Mouse (Mus musculus): ENCODE data around the gene Nicn1. TPM values are rescaled to one million over a fixed set of nuclear protein-coding genes. Genes with fewer than 3 reads are reported as not detected.
"Not testable (repeated sequence)": the region's sequence is repeated elsewhere in the genome, so short reads cannot be mapped to it uniquely, and the experiment has no call there.

Nicn1 gene
- polyA plus RNA-seq, 1 experiment from 2014 or later: 137 TPM

GRCm38 (mm10) chr9:108317572-108317971 is 27.3 kb downstream of the Nicn1 start:
- ATAC-seq (ENCODE audit: low FRiP score) (no peak), DNase-seq (ENCODE audit: low spot score) (no peak)
- no peaks in the 10 kb centered on the region for H3K27me3 ChIP-seq (ENCODE audit: control insufficient read depth, insufficient read depth, low read length)
- no peak overlapping the region for H3K4me3 ChIP-seq (replicated peaks; ENCODE audit: low read length)
- no peak overlapping the region for H3K27ac ChIP-seq
- no peaks in the 10 kb centered on the region for H3K4me1 ChIP-seq (replicated peaks; ENCODE audit: control insufficient read depth, insufficient read depth, low read length)
- H3K9ac ChIP-seq: no peak overlapping the region
- 95% methylated on average over 3 of the region's 3 CpGs for WGBS
- peaks cover 27% of the 10 kb centered on the region for H3K36me3 ChIP-seq (replicated peaks; ENCODE audit: control insufficient read depth, insufficient read depth)
- H3K9me3 ChIP-seq (ENCODE audit: control insufficient read depth, low read length): no peaks in the 10 kb centered on the region
- H3K4me2 ChIP-seq (replicated peaks): no peak overlapping the region

GRCm38 (mm10) chr9:108318462-108318861 is 28.2 kb downstream of the Nicn1 start:
- H3K27me3 ChIP-seq (ENCODE audit: control insufficient read depth, insufficient read depth, low read length): no peaks in the 10 kb centered on the region
- H3K4me2 ChIP-seq (replicated peaks): no peak overlapping the region
- H3K4me1 ChIP-seq (replicated peaks; ENCODE audit: control insufficient read depth, insufficient read depth, low read length): no peaks in the 10 kb centered on the region
- H3K9ac ChIP-seq: no peak overlapping the region
- H3K4me3 ChIP-seq (replicated peaks; ENCODE audit: low read length): no peak overlapping the region
- 84% methylated on average over 2 of the region's 2 CpGs for WGBS
- no peak overlapping the region for H3K27ac ChIP-seq
- no peaks in the 10 kb centered on the region for H3K9me3 ChIP-seq (ENCODE audit: control insufficient read depth, low read length)
- no peak for DNase-seq (ENCODE audit: low spot score)
- no peak for ATAC-seq (ENCODE audit: low FRiP score)
- peaks cover 27% of the 10 kb centered on the region for H3K36me3 ChIP-seq (replicated peaks; ENCODE audit: control insufficient read depth, insufficient read depth)

- H3K4me3 ChIP-seq (replicated peaks; ENCODE audit: low read length); H3K27me3 ChIP-seq (ENCODE audit: control insufficient read depth, insufficient read depth, low read length); H3K27ac ChIP-seq; H3K4me1 ChIP-seq (replicated peaks; ENCODE audit: control insufficient read depth, insufficient read depth, low read length); H3K9ac ChIP-seq; H3K9me3 ChIP-seq (ENCODE audit: control insufficient read depth, low read length); H3K36me3 ChIP-seq (replicated peaks; ENCODE audit: control insufficient read depth, insufficient read depth); DNase-seq (ENCODE audit: low spot score); H3K4me2 ChIP-seq (replicated peaks); ATAC-seq (ENCODE audit: low FRiP score): not testable (repeated sequence)
- WGBS: 92% methylated on average over 7 of the region's 7 CpGs
Measured at GRCm38 (mm10) chr9:108322054-108322453, 31.8 kb downstream of the Nicn1 start.

- Histone ChIP-seq H3K4me2 (replicated peaks) (no peak overlapping the region), H3K4me3 (replicated peaks; ENCODE audit: low read length) (no peak overlapping the region), H3K27ac (no peak overlapping the region), H3K9ac (no peak overlapping the region), H3K27me3 (ENCODE audit: control insufficient read depth, insufficient read depth, low read length) (no peaks in the 10 kb centered on the region), H3K4me1 (replicated peaks; ENCODE audit: control insufficient read depth, insufficient read depth, low read length) (no peaks in the 10 kb centered on the region), H3K9me3 (ENCODE audit: control insufficient read depth, low read length) (no peaks in the 10 kb centered on the region), H3K36me3 (replicated peaks; ENCODE audit: control insufficient read depth, insufficient read depth) (peaks cover 28% of the 10 kb centered on the region)
- ATAC-seq (ENCODE audit: low FRiP score) (no peak), DNase-seq (ENCODE audit: low spot score) (no peak)
- 98% methylated on average over 1 of the region's 1 CpGs for WGBS
Measured at GRCm38 (mm10) chr9:108324784-108325183, 34.6 kb downstream of the Nicn1 start.

- H3K9me3 ChIP-seq (ENCODE audit: control insufficient read depth, low read length): no peaks in the 10 kb centered on the region
- ATAC-seq (ENCODE audit: low FRiP score) (no peak), DNase-seq (ENCODE audit: low spot score) (no peak)
- H3K4me3 ChIP-seq (replicated peaks; ENCODE audit: low read length): no peak overlapping the region
- peaks cover 33% of the 10 kb centered on the region for H3K36me3 ChIP-seq (replicated peaks; ENCODE audit: control insufficient read depth, insufficient read depth)
- 97% methylated on average over 2 of the region's 2 CpGs for WGBS
- H3K4me1 ChIP-seq (replicated peaks; ENCODE audit: control insufficient read depth, insufficient read depth, low read length): no peaks in the 10 kb centered on the region
- no peak overlapping the region for H3K4me2 ChIP-seq (replicated peaks)
- H3K27me3 ChIP-seq (ENCODE audit: control insufficient read depth, insufficient read depth, low read length): no peaks in the 10 kb centered on the region
- H3K27ac ChIP-seq: no peak overlapping the region
- no peak overlapping the region for H3K9ac ChIP-seq
Measured at GRCm38 (mm10) chr9:108325811-108326210, 35.6 kb downstream of the Nicn1 start.

- peak overlapping the region; percentile 80 for H3K4me2 ChIP-seq (replicated peaks)
- DNase-seq (ENCODE audit: low spot score) (no peak), ATAC-seq (ENCODE audit: low FRiP score) (no peak)
- H3K4me3 ChIP-seq (replicated peaks; ENCODE audit: low read length): no peak overlapping the region
- H3K9ac ChIP-seq: no peak overlapping the region
- H3K27me3 ChIP-seq (ENCODE audit: control insufficient read depth, insufficient read depth, low read length): no peaks in the 10 kb centered on the region
- H3K4me1 ChIP-seq (replicated peaks; ENCODE audit: control insufficient read depth, insufficient read depth, low read length): peaks cover 17% of the 10 kb centered on the region
- 70% methylated on average over 10 of the region's 10 CpGs for WGBS
- peak overlapping the region; percentile 82 for H3K27ac ChIP-seq
- H3K36me3 ChIP-seq (replicated peaks; ENCODE audit: control insufficient read depth, insufficient read depth): peaks cover 38% of the 10 kb centered on the region
- no peaks in the 10 kb centered on the region for H3K9me3 ChIP-seq (ENCODE audit: control insufficient read depth, low read length)
Measured at GRCm38 (mm10) chr9:108337848-108338550, 47.8 kb downstream of the Nicn1 start.

GRCm38 (mm10) chr9:108338551-108338885 is 48.3 kb downstream of the Nicn1 start:
- peak overlapping the region; percentile 85 for H3K9ac ChIP-seq
- H3K4me1 ChIP-seq (replicated peaks; ENCODE audit: control insufficient read depth, insufficient read depth, low read length): peaks cover 17% of the 10 kb centered on the region
- peaks cover 34% of the 10 kb centered on the region for H3K36me3 ChIP-seq (replicated peaks; ENCODE audit: control insufficient read depth, insufficient read depth)
- no peaks in the 10 kb centered on the region for H3K27me3 ChIP-seq (ENCODE audit: control insufficient read depth, insufficient read depth, low read length)
- 34% methylated on average over 6 of the region's 6 CpGs for WGBS
- peak overlapping the region; percentile 80 for H3K4me2 ChIP-seq (replicated peaks)
- peak overlapping the region; percentile 82 for H3K27ac ChIP-seq
- peak overlapping the region; percentile 60 for H3K4me3 ChIP-seq (replicated peaks; ENCODE audit: low read length)
- DNase-seq (ENCODE audit: low spot score) (no peak), ATAC-seq (ENCODE audit: low FRiP score) (0 out of 2 replicates have a peak, but pooled peaks have one; percentile 10)
- no peaks in the 10 kb centered on the region for H3K9me3 ChIP-seq (ENCODE audit: control insufficient read depth, low read length)

- Histone ChIP-seq H3K27ac (peak within 1 kb of the TSS; percentile 82), H3K9me3 (ENCODE audit: control insufficient read depth, low read length) (no peaks in the 10 kb centered on the region), H3K4me3 (replicated peaks; ENCODE audit: low read length) (peak within 1 kb of the TSS; percentile 60), H3K36me3 (replicated peaks; ENCODE audit: control insufficient read depth, insufficient read depth) (peaks cover 28% of the 10 kb centered on the region), H3K9ac (peak within 1 kb of the TSS; percentile 85), H3K4me1 (replicated peaks; ENCODE audit: control insufficient read depth, insufficient read depth, low read length) (peaks cover 17% of the 10 kb centered on the region), H3K27me3 (ENCODE audit: control insufficient read depth, insufficient read depth, low read length) (no peaks in the 10 kb centered on the region), H3K4me2 (replicated peaks) (peak within 1 kb of the TSS; percentile 80)
- WGBS: under 1% methylated on average over 49 of the region's 49 CpGs
- ATAC-seq (ENCODE audit: low FRiP score) (peak; percentile 97), DNase-seq (ENCODE audit: low spot score) (peak; percentile 92)
Measured at GRCm38 (mm10) chr9:108338886-108339781, 48.9 kb downstream of the Nicn1 start, which contains the start of gene Gpx1. Gene Gpx1, plus strand, starts transcription at chr9:108338903.

GRCm38 (mm10) chr9:108339886-108340257 is 49.6 kb downstream of the Nicn1 start:
- Histone ChIP-seq H3K9me3 (ENCODE audit: control insufficient read depth, low read length) (no peaks in the 10 kb centered on the region), H3K4me1 (replicated peaks; ENCODE audit: control insufficient read depth, insufficient read depth, low read length) (peaks cover 17% of the 10 kb centered on the region), H3K9ac (peak overlapping the region; percentile 85), H3K4me2 (replicated peaks) (peak overlapping the region; percentile 80), H3K36me3 (replicated peaks; ENCODE audit: control insufficient read depth, insufficient read depth) (peaks cover 20% of the 10 kb centered on the region), H3K27ac (peak overlapping the region; percentile 82), H3K4me3 (replicated peaks; ENCODE audit: low read length) (peak overlapping the region; percentile 60), H3K27me3 (ENCODE audit: control insufficient read depth, insufficient read depth, low read length) (no peaks in the 10 kb centered on the region)
- no peak for ATAC-seq (ENCODE audit: low FRiP score)
- 18% methylated on average over 20 of the region's 20 CpGs for WGBS
- DNase-seq (ENCODE audit: low spot score): no peak
